Mouse (Mus musculus) kidney, postnatal 0 days (tissue): ENCODE measurements around the gene 1700092M07Rik. TPM values are rescaled to one million over a fixed set of nuclear protein-coding genes. Genes with fewer than 3 reads are reported as not detected.

ENCODE experiments used
- ATAC-seq: fragments of 200-750 bp; cut with Nextera tagmentation; replicated peaks from 2 replicates; pipeline ENCODE4 v1.8.0; 2017; ENCODE audit warnings: low read depth, moderate number of reproducible peaks, moderate TSS enrichment, moderate library complexity; ENCODE audit not compliant: low FRiP score
- DNase-seq: peaks from one replicate; pipeline ENCODE4 v3.0.0-alpha.2; 2016; ENCODE audit warnings: low spot score
- H3K27ac ChIP-seq: fragments of 300-500 bp; sonication (generic); 2 replicates; pipeline ENCODE4 v1.5.1; 2014; ENCODE audit warnings: mild to moderate bottlenecking
- H3K27me3 ChIP-seq: fragments of 300-500 bp; sonication (generic); 2 replicates; pipeline ENCODE4 v1.6.1; 2014; ENCODE audit warnings: low read length, mixed read lengths; ENCODE audit not compliant: insufficient read depth
- H3K36me3 ChIP-seq: fragments of 300-500 bp; sonication (generic); 2 replicates; pipeline ENCODE4 v1.6.1; 2014; ENCODE audit warnings: low read length, mixed read lengths; ENCODE audit not compliant: insufficient read depth
- H3K4me1 ChIP-seq: fragments of 300-500 bp; sonication (generic); replicated peaks from 2 replicates; pipeline ENCODE4 v1.6.1; 2014; ENCODE audit warnings: antibody characterized with exemption, low read length, mixed read lengths; ENCODE audit not compliant: insufficient read depth
- H3K4me2 ChIP-seq: fragments of 300-500 bp; sonication (generic); 2 replicates; pipeline ENCODE4 v1.6.1; 2014; ENCODE audit warnings: mild to moderate bottlenecking, low read length, moderate library complexity, mixed read lengths
- H3K4me3 ChIP-seq: fragments of 300-500 bp; sonication (generic); replicated peaks from 2 replicates; pipeline ENCODE4 v1.5.1; 2014; ENCODE audit warnings: low read depth, low read length
- H3K9ac ChIP-seq: fragments of 300-500 bp; sonication (generic); 2 replicates; pipeline ENCODE4 v1.6.1; 2014; ENCODE audit warnings: low read depth, low read length
- H3K9me3 ChIP-seq: fragments of 300-500 bp; sonication (generic); replicated peaks from 2 replicates; pipeline ENCODE4 v1.6.1; 2016; ENCODE audit warnings: low read length, inconsistent platforms, mixed read lengths
- CTCF ChIP-seq: IDR thresholded peaks from 2 replicates; pipeline ENCODE4 v1.5.1; 2016; ENCODE audit warnings: antibody characterized with exemption, low read depth, mild to moderate bottlenecking, moderate library complexity
- WGBS: fragments of 180-500 bp; shearing (Covaris S2); extraction: QIAGEN DNeasy Blood & Tissue Kit; methylation state at CpG from one replicate; pipeline ENCODE4 v1.1.7; 2014; 5-methylcytosine and 5-hydroxymethylcytosine counted together
- polyA plus RNA-seq: library from polyadenylated mRNA; unstranded; fragments of >200 nt; fragmentation: Nextera tagmentation; extraction: Ambion mirVana; gene quantifications from 2 replicates; pipeline ENCODE4 v1.2.1, GENCODE M21; 2015

The 1700092M07Rik gene
- polyA plus RNA-seq, 1 experiment from 2014 or later: 0.75 TPM

GRCm38 (mm10) chr19:8745382-8745781, 4.9 kb downstream of the 1700092M07Rik start:
- H3K27ac ChIP-seq: no peak overlapping the region
- peaks cover 42% of the 10 kb centered on the region for H3K36me3 ChIP-seq
- ATAC-seq (no peak), DNase-seq (no peak)
- no peak overlapping the region for H3K4me3 ChIP-seq
- H3K27me3 ChIP-seq: no peaks in the 10 kb centered on the region
- WGBS: 90% methylated on average over 1 of the region's 1 CpGs
- peaks cover 11% of the 10 kb centered on the region; the same call in 1 of the 2 replicates for H3K4me1 ChIP-seq
- H3K9me3 ChIP-seq: no peaks in the 10 kb centered on the region
- no peak overlapping the region for H3K4me2 ChIP-seq
- H3K9ac ChIP-seq: no peak overlapping the region
- TF ChIP-seq CTCF: no peak

GRCm38 (mm10) chr19:8747368-8747767, 6.8 kb downstream of the 1700092M07Rik start:
- no peaks in the 10 kb centered on the region for H3K27me3 ChIP-seq
- 0 out of 2 replicates have a peak, but pooled peaks cover 5% of the 10 kb centered on the region for H3K4me1 ChIP-seq
- DNase-seq: peak; percentile 51
- no peak overlapping the region for H3K9ac ChIP-seq
- H3K27ac ChIP-seq: no peak overlapping the region
- H3K4me3 ChIP-seq: no peak overlapping the region
- TF ChIP-seq CTCF: peak; percentile 63
- ATAC-seq: no peak
- H3K9me3 ChIP-seq: no peaks in the 10 kb centered on the region
- 75% methylated on average over 2 of the region's 2 CpGs for WGBS
- no peak overlapping the region for H3K4me2 ChIP-seq
- peaks cover 54% of the 10 kb centered on the region for H3K36me3 ChIP-seq

DNA sequence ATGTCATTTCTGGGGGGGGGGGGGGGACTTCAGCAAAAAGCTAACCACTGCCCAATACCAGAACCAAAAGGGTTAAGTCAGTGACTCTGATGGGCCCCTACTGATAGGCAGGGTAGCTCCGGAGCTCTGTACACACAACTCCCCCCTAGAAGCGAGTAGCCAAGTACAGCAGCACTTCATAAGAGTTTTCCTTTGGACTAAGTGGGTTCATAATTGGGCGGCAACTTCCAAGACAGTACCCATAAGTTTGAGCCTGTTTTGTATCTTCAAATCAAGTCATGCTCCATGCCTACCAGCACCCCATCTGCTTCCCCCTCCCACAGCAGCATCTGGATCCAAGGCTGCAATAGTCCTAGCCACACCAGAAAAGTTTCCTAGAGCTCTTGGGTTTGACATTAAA, 15.1 kb downstream of the 1700092M07Rik start:
- no peaks in the 10 kb centered on the region for H3K27me3 ChIP-seq
- peaks cover 5% of the 10 kb centered on the region for H3K4me1 ChIP-seq
- 62% methylated on average over 3 of the region's 3 CpGs for WGBS
- DNase-seq: no peak
- TF ChIP-seq CTCF: no peak
- H3K27ac ChIP-seq: no peak overlapping the region
- H3K36me3 ChIP-seq: peaks cover 17% of the 10 kb centered on the region
- no peak overlapping the region for H3K9ac ChIP-seq
- H3K9me3 ChIP-seq: no peaks in the 10 kb centered on the region
- no peak for ATAC-seq
- H3K4me2 ChIP-seq: no peak overlapping the region
- no peak overlapping the region for H3K4me3 ChIP-seq

DNA sequence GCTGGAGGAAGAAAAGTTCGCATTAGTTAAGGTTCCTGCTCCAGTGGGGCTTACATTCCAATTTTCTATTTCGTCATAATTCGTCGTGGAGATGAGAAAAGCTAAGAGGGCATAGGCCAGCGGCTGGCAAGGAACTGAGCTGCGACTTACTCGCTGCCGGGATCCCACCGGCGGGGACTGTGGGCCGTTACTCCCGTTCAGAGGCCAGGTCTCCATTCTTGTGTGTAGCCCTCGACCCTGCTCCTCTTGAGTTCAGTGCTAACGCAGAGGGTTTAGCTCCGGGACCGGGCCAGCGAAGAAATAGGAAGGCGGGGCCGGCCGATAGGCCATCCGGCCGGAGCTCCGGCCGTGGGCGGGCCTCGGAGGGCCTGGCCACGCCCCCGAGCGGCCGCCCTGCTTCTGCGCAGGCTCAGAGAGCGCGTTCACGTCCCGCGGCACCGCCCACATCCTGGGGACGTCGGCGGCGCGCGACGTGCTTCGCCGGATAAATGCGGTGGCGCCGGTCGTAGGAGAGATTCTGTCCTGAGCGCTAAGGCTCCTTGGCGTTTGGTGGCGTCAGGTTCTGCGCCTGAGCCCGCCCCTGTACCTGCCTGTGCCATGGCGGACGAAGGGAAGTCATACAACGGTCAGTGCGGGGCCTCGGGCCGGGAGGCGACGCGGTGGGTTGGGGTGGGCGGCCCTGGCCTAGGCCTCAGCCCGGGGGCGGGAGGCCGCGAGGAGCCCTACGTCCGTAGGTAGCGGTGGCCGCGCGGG, 16.3 kb downstream of the 1700092M07Rik start, which contains the start of gene Nxf1:
Gene Nxf1 (plus strand): TSS at position 439 of the 753 bp plus-strand sequence.
- H3K4me3 ChIP-seq: peak within 1 kb of the TSS; percentile 98
- H3K36me3 ChIP-seq: peaks cover 8% of the 10 kb centered on the region; the same call in 1 of the 2 replicates
- peak within 1 kb of the TSS; percentile 91 for H3K27ac ChIP-seq
- peak within 1 kb of the TSS; percentile 58 for H3K4me2 ChIP-seq
- peak within 1 kb of the TSS; percentile 98 for H3K9ac ChIP-seq
- TF ChIP-seq CTCF: peak; percentile 20; the same call in 1 of the 2 replicates
- ATAC-seq (peak; percentile 93), DNase-seq (peak; percentile 96)
- H3K27me3 ChIP-seq: no peaks in the 10 kb centered on the region
- H3K4me1 ChIP-seq: peaks cover 5% of the 10 kb centered on the region
- under 1% methylated on average over 75 of the region's 75 CpGs for WGBS
- H3K9me3 ChIP-seq: no peaks in the 10 kb centered on the region

- H3K4me2 ChIP-seq: peak overlapping the region; percentile 58
- H3K4me1 ChIP-seq: peaks cover 5% of the 10 kb centered on the region
- peak overlapping the region; percentile 91 for H3K27ac ChIP-seq
- 2% methylated on average over 14 of the region's 14 CpGs for WGBS
- TF ChIP-seq CTCF: no peak
- no peaks in the 10 kb centered on the region for H3K27me3 ChIP-seq
- peak overlapping the region; percentile 98 for H3K4me3 ChIP-seq
- ATAC-seq (no peak; the same call in 1 of the 2 replicates), DNase-seq (no peak)
- H3K9me3 ChIP-seq: no peaks in the 10 kb centered on the region
- H3K9ac ChIP-seq: peak overlapping the region; percentile 98
- H3K36me3 ChIP-seq: peaks cover 11% of the 10 kb centered on the region; the same call in 1 of the 2 replicates
These were observed 17.0 kb downstream of the 1700092M07Rik start for GRCm38 (mm10) chr19:8757471-8757998.

DNA sequence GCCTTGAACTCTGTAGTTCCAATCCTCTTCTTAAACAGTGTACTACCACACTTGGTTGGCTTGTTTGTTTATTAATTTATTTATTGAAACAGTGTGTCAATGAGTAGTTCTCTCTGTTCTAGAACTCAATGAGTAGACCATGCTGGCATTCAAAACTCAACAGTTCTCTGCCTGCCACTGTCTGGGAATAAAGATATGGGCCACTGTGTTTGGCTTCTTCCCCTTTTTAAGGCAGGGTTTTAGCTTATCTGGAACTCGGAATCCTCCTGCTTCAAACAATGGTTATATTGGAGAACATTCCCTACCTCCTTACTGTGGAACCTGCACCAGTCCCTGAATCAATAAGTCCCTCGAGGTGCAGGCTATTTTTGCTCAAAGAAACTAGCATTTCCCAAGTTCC, 18.4 kb downstream of the 1700092M07Rik start:
- no peaks in the 10 kb centered on the region for H3K27me3 ChIP-seq
- no peak overlapping the region for H3K27ac ChIP-seq
- no peak overlapping the region for H3K9ac ChIP-seq
- H3K9me3 ChIP-seq: no peaks in the 10 kb centered on the region
- peaks cover 5% of the 10 kb centered on the region for H3K4me1 ChIP-seq
- ATAC-seq (no peak), DNase-seq (no peak)
- H3K4me2 ChIP-seq: no peak overlapping the region
- no peak for TF ChIP-seq CTCF
- no peak overlapping the region for H3K4me3 ChIP-seq
- peaks cover 22% of the 10 kb centered on the region for H3K36me3 ChIP-seq
- 90% methylated on average over 2 of the region's 2 CpGs for WGBS
